Mouse (Mus musculus) erythroid progenitor cell, adult 5-6 weeks (primary cell): ENCODE measurements around the gene Shc2. TPM values are rescaled to one million over a fixed set of nuclear protein-coding genes. Genes with fewer than 3 reads are reported as not detected.
A peak's percentile ranks its signal among the peaks of the same experiment; 100 is the strongest.

Experiments used
- ATAC-seq: replicated peaks from 2 replicates; pipeline ENCODE4 v1.8.0; 2016; ENCODE audit warnings: moderate number of reproducible peaks, mild to moderate bottlenecking, moderate TSS enrichment, inconsistent platforms; ENCODE audit not compliant: poor library complexity, low FRiP score, severe bottlenecking
- total RNA-seq, 2 experiments: library from RNA; stranded (forward) in 1 of 2; stranded (reverse) in 1 of 2; fragments of 150-400 nt in 1 of 2; fragments of 186-747, 209-891 nt in 1 of 2; gene quantifications; 2 replicates each; pipeline versions ENCODE4 v1.2.3 to v1.2.4; 2015 to 2017; ENCODE audit warnings: low replicate concordance in 2 of 2

The Shc2 gene
- total RNA-seq, 2 experiments from 2014 or later = not detected

GRCm38 (mm10) chr10:79623950-79624349, 13.8 kb downstream of the Shc2 start:
- no peak for ATAC-seq

DNA sequence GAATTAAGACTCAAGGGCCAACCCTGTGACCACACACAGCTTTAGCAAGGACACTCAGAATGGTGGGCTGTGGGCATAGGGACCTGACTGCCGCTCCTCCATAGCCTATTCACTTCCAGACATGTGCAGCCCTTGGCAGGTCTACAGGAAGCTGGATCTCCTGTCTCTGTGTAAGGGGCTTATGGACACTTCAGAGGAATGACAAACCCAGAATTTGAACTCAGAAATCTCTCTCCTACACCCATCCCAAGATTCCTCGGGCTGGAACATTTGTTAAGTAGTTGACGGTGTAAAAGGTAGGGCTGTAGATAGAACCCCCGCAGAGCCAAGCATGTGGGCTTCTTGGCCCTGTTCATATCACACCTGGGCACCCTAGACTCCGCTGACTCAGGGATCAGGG, 21.3 kb downstream of the Shc2 start:
- ATAC-seq = no peak

DNA sequence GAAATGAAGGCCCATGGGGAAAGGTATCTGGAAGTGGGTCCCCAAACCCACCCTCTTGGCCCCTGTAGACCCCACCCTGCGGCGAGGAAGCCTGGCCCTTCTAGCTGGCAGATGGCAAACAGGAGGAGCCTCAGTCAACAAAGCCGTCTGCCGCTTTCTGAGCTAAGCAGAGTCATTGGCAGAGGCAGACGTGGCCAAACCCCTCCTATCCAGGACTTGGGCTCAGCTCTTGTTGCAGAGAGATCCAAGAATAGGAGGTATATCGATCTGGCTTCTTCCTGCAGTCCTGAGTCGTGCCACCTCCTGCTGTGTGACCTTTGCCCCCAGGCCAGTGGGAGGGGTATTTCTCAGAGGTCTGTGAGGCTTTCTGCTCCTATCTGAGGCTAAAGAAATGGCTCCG, 21.9 kb downstream of the Shc2 start:
- no peak for ATAC-seq

GRCm38 (mm10) chr10:79614305-79614643, 23.4 kb downstream of the Shc2 start:
- no peak for ATAC-seq

GRCm38 (mm10) chr10:79613578-79614304, 24.0 kb downstream of the Shc2 start, which contains the start of gene C2cd4c:
Gene C2cd4c (minus strand): TSS chr10:79614025.
- no peak; the same call in 1 of the 2 replicates for ATAC-seq

- ATAC-seq = no peak
Measured at GRCm38 (mm10) chr10:79612192-79613135, 25.3 kb downstream of the Shc2 start.

DNA sequence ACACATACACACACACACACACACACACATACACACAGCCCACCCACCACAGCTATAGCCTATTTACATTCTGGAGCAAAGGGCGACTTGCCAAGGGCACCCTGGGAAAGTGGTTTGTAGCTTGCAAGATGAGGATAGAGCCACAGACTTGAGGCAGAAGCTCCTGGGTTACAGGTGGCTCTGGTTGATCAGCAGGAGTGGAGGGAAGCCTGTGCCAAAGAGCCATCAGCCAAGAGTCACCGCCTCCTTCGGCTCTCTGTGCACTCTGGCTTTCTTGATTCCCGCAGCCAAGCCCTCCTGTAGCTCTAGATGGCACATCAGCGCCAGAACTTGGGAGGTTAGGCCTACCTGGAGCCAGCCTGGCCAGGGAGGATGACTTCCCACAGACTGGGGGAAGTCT, 26.4 kb downstream of the Shc2 start:
- no peak for ATAC-seq

DNA sequence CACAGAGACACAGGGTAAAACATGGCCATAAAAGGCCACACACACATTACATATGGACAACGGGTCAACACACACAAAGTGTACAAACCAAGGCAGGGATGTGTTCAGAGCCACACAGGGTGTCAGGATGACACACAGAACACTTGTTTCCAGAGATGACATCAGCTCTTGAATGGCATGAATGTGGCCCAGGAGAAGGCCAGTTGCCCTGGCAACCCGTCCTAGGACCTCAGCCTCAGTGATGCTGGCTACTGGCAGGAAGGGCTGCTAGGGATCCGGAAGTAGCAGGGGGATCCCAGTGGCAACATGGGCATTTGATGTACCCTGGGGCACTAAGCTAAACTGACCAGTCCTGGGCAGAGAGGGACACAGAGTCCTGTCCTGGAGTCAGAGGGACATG, 28.4 kb downstream of the Shc2 start:
- no peak for ATAC-seq

DNA sequence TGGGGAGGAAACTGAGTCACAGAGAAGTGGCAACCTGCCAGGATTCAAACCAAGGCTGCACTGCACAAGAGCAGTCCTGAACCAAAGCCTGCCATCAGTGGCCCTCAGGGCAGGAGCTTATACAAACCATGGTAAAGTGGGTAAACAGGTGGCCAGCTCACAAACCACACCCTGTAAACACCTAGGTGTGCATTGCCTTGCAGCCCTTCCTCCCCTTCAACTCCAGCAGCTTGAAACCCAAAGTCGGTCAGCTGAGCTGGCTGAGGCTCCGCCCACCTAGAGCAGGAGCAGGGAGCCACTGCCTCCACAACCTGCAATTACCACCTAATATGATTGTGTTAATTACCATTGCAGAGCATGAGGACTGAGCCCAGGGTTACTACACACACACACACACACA, 29.8 kb downstream of the Shc2 start:
- no peak for ATAC-seq

DNA sequence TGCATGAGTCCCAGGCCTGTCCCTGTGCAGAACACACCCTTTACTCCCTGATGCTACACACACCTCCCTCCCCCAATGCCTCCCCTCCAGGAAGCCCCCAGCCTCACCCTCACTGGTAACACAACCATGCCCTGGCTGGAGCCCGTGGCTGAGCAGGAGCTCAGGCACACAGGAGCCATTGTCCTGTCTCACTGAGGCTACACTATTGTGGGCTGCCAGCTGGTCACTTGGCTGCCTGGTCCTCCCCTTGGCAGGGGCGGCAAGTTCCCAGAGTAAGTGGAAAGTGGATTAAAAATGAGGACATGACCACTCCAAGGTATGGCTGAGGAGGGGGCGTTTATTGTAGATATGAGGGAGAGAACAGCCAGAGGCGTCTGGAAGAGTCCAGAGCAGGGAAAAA, 31.2 kb downstream of the Shc2 start:
- no peak for ATAC-seq

- ATAC-seq = no peak
Measured at GRCm38 (mm10) chr10:79597936-79598230, 39.8 kb downstream of the Shc2 start.

- no peak for ATAC-seq
Measured at GRCm38 (mm10) chr10:79597051-79597935, 40.4 kb downstream of the Shc2 start.

- no peak for ATAC-seq
Measured at GRCm38 (mm10) chr10:79595590-79595929, 42.2 kb downstream of the Shc2 start.

DNA sequence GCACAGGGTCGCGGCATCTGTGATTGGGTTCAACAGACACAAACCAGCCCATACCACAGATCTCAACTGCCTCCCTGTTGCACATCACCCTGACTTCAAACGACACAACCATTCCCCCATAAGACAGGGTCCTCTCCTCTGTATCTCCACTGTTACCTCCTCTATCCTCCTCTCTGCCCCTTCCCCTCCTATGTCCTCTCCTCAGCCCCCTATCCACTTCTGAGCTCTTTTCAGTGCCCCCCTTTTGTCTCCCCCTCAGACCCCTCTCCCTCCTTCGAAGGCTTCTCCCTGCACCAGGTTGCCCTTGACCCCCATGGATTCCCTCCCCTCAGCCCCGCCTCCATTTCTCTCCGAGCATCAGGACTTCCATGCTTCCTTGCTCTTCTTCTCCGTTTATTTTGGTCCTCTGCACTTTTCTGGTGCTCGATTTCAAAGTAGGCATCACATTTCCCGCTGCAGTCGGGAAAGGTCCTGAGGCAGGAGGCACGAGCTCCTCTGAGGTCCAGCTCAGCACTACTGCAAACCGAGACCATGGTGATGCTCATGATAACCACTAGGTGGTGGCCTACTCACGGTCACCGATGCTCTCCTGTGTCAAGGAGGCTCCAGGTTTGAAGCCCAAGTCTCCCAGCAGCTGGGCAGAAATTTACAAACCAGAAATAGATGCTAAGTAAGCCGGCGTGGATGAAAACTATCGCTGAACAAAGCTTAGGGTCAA, 42.7 kb downstream of the Shc2 start:
- peak; percentile 57; the same call in 1 of the 2 replicates for ATAC-seq

DNA sequence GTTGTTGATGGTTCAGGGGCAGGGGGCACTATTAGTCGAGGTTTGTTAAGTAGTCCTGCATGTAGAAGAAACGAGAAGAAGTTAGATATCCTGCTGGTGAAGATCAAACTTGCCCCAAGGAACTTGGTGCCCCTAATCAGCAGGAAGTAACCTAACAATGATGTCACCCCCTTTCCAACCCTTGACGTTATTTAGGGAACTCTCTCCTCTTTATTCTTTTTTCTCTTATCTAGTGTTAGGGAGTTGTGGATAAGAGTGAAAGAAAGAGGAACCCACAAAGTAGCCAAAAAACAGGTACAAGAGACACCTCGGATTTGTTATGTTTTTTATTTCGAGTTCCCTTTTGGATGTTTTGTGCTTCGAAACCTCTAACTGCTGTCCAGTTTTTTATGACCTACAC, 43.6 kb downstream of the Shc2 start:
- no peak for ATAC-seq

DNA sequence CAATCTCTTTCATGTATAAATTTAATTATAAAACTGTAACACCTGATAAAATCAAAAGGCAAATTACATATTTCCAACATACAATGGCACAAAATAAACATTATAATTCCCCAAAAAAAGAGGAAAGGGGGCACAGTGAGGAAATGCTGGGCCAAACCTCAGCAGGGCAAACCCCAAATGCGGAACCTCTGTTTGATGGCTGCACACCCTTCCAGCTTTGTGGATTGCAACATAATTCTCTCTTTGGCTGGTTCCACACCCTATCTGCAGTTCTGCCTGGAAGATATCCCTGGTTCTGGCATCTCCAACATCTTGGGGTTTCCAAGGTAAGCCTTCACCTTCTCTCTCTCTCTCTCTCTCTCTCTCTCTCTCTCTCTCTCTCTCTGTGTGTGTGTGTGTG, 47.0 kb downstream of the Shc2 start:
- ATAC-seq = no peak

- ATAC-seq = no peak
Measured at GRCm38 (mm10) chr10:79587752-79588126, 50.0 kb downstream of the Shc2 start.

DNA sequence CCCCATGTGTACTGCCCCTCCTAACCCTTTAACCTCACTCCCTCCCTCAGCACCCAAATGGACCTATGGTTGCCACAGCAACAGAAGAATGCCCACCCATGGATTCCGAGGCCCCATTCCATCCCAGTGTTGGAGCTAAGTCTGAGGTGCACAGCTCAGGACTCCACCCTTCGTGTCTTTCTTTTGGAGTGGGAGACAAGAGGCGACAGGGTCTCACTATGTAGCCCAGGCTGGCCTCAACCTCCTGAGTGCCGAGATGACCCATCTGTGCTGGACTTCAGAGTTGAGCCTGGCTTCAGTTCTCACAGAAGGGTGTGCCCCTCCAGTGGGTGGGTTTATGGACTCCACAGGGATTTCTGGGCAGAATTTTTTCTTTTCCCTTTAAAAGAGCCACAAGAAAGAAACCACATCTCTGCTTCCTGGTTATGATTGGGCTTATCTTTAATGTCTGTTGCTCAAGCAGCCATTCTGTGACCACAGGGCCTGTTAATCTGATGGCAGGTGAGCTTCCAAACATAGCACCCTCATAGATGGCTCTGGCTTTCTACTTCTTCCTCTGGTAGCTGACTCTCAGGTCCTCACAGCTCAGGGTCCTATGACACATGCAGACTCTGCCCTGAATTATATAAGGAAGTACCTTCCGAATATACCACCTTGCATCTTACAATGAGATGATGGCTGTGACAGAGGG, 50.5 kb downstream of the Shc2 start, which contains the start of gene Theg:
Gene Theg (minus strand): TSS at position 271 of the 691 bp plus-strand sequence.
- no peak for ATAC-seq

DNA sequence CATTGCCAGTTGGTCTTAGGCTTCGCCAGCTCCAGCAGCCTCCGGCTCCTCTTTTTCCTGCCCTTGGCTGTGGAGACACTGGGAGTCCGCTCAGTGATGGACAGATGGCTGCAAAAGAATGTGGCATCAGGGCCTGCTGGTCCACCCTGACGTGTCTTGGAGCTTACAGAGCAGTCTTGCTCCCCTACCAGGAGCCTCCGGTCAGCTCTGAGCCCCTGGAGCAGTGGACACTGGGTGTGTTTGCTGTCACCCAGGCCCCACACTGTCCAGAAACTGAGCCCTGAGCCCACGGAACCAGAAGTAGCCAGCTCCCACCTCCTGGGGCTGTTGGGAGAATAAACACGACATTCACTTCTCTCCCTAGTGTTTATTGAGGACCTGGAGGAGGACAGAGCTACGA, 51.5 kb downstream of the Shc2 start:
- no peak for ATAC-seq
